In genomic region chr7:84442343-84442911, GRCm38 (mm10) we compare ENCODE assay signal across 25 mouse cellular contexts.
"Had no signal": no experiment of that assay in that cellular context is flagged by ENCODE, and none has a peak within 500 bp of the region (broad histone marks: within the 10 kb centered on the region; RNA-seq: fewer than 3 reads in every experiment).

No protein-coding gene starts in this region.

- H3K27me3 ChIP-seq: heart, embryonic 13.5 days; heart, embryonic 15.5 days; hindbrain, embryonic 13.5 days; hindbrain, embryonic 15.5 days; limb, embryonic 13.5 days; limb, embryonic 15.5 days had no signal

- DNase-seq: gastrocnemius, postnatal 14 days; gastrocnemius, postnatal 36 days; heart, adult 11 months; heart, adult 2 months; heart, postnatal 14 days; heart, postnatal 36 days; kidney, adult 11 months; kidney, adult 2 months; kidney, adult 9 months; kidney, postnatal 14 days; kidney, postnatal 36 days; layer of hippocampus, adult 9-11 months; layer of hippocampus, postnatal 36 days; left cerebral cortex, postnatal 4 days had no signal

- H3K4me2 ChIP-seq: heart, embryonic 11.5 days; heart, embryonic 13.5 days; heart, embryonic 15.5 days; hindbrain, embryonic 13.5 days; hindbrain, embryonic 15.5 days; kidney, embryonic 15.5 days; limb, embryonic 13.5 days; limb, embryonic 15.5 days had no signal

- H3K27ac ChIP-seq: heart, adult 2 months; heart, embryonic 13.5 days; heart, embryonic 15.5 days; hindbrain, embryonic 13.5 days; hindbrain, embryonic 15.5 days; hindbrain, postnatal 0 days; kidney, embryonic 15.5 days; kidney, postnatal 0 days; limb, embryonic 13.5 days; limb, embryonic 15.5 days had no signal

- H3K9ac ChIP-seq: heart, embryonic 13.5 days; heart, embryonic 15.5 days; hindbrain, embryonic 13.5 days; hindbrain, embryonic 15.5 days; kidney, embryonic 15.5 days; limb, embryonic 13.5 days; limb, embryonic 15.5 days had no signal

- ATAC-seq: hindbrain, postnatal 0 days; intestine, embryonic 16.5 days had no signal

- H3K4me3 ChIP-seq: heart, adult 2 months; heart, embryonic 13.5 days; heart, embryonic 15.5 days; hindbrain, embryonic 13.5 days; hindbrain, embryonic 15.5 days; kidney, embryonic 15.5 days; limb, embryonic 13.5 days; limb, embryonic 15.5 days had no signal

- H3K4me1 ChIP-seq: hindbrain, embryonic 13.5 days; hindbrain, embryonic 15.5 days; kidney, embryonic 15.5 days; limb, embryonic 13.5 days; limb, embryonic 15.5 days had no signal

- H3K9me3 ChIP-seq: heart, embryonic 13.5 days; heart, embryonic 15.5 days; hindbrain, embryonic 13.5 days; hindbrain, embryonic 15.5 days; kidney, embryonic 15.5 days; limb, embryonic 13.5 days; limb, embryonic 15.5 days had no signal

- H3K36me3 ChIP-seq: heart, embryonic 13.5 days; heart, embryonic 15.5 days; hindbrain, embryonic 13.5 days; hindbrain, embryonic 15.5 days; kidney, embryonic 15.5 days; limb, embryonic 13.5 days; limb, embryonic 15.5 days had no signal
